Mouse (Mus musculus) granulocyte monocyte progenitor cell, adult 5-6 weeks (primary cell): ENCODE data around the gene Atxn3. TPM values are rescaled to one million over a fixed set of nuclear protein-coding genes. Genes with fewer than 3 reads are reported as not detected.

Experiments used
- ATAC-seq: replicated peaks from 2 replicates; pipeline ENCODE4 v1.8.0; 2016; ENCODE audit warnings: mild to moderate bottlenecking, moderate TSS enrichment, inconsistent platforms; ENCODE audit not compliant: poor library complexity, severe bottlenecking
- total RNA-seq, 2 experiments: library from RNA; stranded (forward) in 1 of 2; stranded (reverse) in 1 of 2; fragments of 200-712, 200-1000 nt in 1 of 2; fragments of >200 nt in 1 of 2; fragmentation: Nextera tagmentation in 1 of 2; gene quantifications; 2 replicates each; pipeline ENCODE4 v1.2.3; 2014 to 2017

Atxn3 gene
- total RNA-seq, 2 experiments from 2014 or later: 28.8 to 74.5 TPM

DNA sequence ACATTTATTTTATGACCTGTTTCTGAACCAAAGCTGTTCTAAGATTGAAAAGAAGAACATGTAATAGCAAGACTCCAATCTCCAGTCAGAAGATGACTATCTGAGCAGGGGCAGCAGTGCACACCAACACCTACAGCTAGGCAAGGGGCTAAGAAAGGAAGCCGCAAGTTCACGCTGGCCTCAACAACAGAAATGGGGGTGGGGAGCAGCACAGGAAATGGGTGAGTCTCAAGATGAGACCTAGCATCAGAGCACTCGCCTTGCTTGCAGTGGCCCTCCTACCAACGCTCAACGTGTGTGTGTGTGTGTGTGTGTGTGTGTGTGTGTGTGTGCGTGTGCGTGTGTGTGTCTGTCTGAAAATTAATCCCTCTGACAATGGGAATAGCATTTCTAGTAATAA, 60.9 kb downstream of the Atxn3 start:
- no peak for ATAC-seq

DNA sequence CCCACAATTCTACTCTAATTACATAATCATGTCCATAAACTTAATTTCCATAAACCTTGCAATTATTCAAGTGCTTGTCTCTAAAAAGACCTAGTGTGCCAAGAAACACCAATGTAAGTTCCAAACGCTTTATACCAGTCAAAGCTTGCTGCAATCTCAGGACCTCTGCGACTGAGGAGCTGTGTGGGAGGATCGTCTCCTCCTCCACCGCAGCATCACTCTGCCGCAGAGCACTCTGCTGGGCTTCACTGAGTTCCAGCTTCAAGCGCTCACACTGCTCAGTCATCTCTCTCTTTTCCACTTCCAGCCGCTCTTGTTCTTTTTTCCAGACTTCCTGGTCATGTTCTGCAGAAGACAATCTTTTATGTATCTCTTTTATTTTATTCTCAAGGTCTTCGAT, 64.8 kb downstream of the Atxn3 start:
- no peak for ATAC-seq

DNA sequence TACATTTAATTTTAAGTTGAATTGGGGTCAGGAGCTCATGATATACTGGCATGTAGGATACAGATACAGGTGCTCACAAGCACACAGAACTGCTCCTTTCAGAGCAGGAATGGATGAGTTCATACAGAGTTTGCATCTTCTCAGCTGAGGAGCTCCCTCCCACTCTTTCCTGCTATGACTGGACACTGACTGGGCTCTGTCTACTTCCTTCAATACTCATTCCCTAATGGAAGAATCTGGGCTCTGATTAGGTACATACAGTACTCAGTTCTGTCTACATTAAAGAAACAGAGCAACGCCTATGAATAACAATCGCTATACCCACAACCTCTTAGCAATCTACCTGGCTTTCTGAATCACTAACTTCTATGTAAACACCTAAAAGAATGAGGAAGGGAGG, 65.2 kb downstream of the Atxn3 start:
- no peak for ATAC-seq

DNA sequence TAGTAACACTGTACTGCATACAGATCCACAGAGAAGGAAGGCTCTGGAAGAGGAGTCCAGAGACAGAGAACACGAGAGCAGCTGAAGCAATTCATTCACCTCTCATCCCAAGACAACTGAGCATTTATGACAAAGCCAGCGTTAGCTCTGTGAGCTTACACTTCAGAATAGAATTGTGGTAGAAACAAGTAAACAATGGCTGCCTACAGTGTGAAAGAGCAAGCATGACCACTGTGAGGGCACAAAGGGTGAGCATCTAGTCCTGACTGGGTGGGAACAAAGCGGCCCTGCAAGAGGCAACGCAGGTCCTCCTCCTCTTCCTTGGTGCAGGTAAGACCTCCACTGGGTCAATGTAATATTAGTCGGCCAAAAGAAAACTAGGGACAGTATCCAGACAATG, 67.0 kb downstream of the Atxn3 start:
- ATAC-seq: no peak

DNA sequence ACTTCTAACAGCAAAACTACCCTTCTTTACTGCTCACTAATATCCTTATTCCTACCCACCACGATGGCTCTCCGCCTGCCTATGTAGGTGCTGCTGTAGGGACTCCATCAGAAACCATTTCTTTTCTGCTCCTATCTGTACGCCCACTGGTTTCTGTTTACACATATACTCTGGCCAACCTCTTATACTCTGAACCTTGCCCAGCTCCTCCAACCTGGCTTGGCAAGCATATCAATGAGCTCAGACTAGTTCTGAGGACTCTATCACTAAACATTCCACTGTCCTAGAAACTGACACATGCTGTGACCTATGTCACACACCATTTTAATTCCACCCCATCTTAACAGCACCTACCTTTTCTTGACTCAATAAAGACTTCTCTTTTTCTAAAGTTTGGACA, 68.7 kb downstream of the Atxn3 start:
- no peak for ATAC-seq

DNA sequence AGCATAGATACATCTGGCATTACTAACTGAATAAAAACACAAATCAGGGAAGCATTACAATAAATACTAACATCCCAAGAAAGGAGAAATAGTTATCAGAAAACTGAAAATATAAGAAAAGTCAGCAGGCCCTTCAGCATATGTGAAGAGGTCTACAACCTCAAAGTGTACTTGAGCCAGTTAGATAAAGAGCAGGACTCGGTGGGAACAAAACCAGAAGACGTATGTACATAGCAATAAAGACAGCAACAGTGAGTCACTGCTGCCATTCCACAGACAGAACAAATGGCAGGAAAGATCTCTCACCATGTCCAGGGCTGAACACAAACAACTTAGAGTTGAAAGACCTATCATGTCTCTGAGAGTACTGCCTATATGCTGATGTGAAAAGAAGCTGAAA, 69.7 kb downstream of the Atxn3 start:
- no peak for ATAC-seq

DNA sequence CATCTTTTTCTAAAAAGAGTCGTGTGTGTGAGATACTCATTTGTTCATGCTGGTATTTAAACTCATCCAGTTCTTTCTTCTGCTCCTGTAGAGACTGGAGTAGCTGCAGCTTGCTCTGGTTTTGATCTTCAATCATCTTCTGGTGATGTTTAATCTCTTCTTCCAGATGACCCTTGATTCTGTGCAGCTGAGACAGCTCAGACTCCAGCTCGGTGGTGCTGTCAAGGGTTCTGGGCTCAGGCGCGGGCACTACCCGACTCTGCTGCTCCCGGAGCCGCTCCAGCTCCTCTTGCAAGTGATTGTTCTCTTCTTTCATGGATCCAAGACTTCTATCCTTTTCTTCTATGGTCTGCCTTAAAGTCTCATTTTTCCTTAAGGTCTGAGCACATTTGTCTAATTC, 73.1 kb downstream of the Atxn3 start:
- no peak for ATAC-seq

DNA sequence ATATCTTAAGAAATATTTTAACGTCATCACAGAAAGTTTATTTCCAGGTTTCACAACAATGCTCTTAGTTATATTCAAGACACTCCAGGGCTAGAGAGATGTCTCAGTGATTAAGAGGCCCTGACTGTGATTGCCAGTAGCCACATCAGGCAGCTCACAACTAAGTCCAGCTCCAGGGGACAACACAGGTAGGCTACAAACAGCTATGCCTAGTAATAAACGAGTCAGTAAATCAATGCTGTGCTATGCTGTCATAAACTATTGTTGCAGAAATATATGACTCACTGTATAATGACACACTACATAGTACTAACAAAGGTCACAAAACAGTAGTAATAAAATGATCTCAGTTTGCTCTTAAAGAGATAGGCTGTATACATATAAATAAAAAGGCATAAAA, 81.7 kb downstream of the Atxn3 start:
- ATAC-seq: no peak

DNA sequence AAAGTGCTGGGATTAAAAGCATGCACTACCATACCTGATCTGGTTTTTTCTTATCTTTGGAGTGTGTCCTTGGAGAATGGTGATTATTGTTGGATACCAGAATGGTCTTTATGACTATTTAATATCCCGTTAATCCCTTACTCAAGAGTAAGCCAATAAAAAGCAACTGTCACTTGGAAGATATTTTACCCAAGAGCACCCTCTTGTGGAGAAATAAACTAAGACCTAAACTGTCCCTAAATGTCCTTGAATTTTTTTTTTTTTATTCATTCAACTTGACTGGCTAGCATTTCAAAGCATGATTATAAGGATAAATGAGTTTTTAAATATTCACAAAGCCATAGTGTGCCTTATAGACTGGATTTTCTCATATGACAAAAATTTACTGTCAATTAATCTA, 82.9 kb downstream of the Atxn3 start:
- no peak; the same call in 1 of the 2 replicates for ATAC-seq

Other genes starting within 250 kb of the Atxn3 start
- gene Tc2n, start 239.7 kb downstream of the Atxn3 start, total RNA-seq (2014; fragmentation: Nextera tagmentation): not detected in 2 replicates
- not detected in 2 replicates for gene Tc2n, start 239.7 kb downstream of the Atxn3 start, total RNA-seq (2017)
- gene Fbln5, start 139.2 kb downstream of the Atxn3 start, total RNA-seq (2014; fragmentation: Nextera tagmentation): not detected in 2 replicates
- gene Fbln5, start 139.2 kb downstream of the Atxn3 start, total RNA-seq (2017): not detected in 2 replicates
- gene Trip11, start 45.0 kb downstream of the Atxn3 start, total RNA-seq (2014; fragmentation: Nextera tagmentation): 21.3 and 24.3 TPM in 2 replicates
- 38.2 and 47.5 TPM in 2 replicates for gene Trip11, start 45.0 kb downstream of the Atxn3 start, total RNA-seq (2017)
- 21.9 and 24.9 TPM in 2 replicates for gene Cpsf2, start 17.7 kb upstream of the Atxn3 start, total RNA-seq (2014; fragmentation: Nextera tagmentation)
- gene Cpsf2, start 17.7 kb upstream of the Atxn3 start, total RNA-seq (2017): 55.8 and 57.1 TPM in 2 replicates
- gene Slc24a4, start 170.5 kb upstream of the Atxn3 start, total RNA-seq (2014; fragmentation: Nextera tagmentation): not detected in 2 replicates
- not detected in 2 replicates for gene Slc24a4, start 170.5 kb upstream of the Atxn3 start, total RNA-seq (2017)